Mouse (Mus musculus) erythroblast, embryonic 14.5 days (primary cell): ENCODE results near the gene Usp30.

Experiments
- GATA1 ChIP-seq: IDR thresholded peaks from 2 replicates; pipeline ENCODE4 v1.6.1; 2012; ENCODE audit warnings: low read length, inconsistent platforms, mixed read lengths
- TAL1 ChIP-seq: IDR thresholded peaks from 3 replicates; pipeline ENCODE4 v1.6.1; 2012; ENCODE audit warnings: low read length, inconsistent platforms, mixed read lengths

DNA sequence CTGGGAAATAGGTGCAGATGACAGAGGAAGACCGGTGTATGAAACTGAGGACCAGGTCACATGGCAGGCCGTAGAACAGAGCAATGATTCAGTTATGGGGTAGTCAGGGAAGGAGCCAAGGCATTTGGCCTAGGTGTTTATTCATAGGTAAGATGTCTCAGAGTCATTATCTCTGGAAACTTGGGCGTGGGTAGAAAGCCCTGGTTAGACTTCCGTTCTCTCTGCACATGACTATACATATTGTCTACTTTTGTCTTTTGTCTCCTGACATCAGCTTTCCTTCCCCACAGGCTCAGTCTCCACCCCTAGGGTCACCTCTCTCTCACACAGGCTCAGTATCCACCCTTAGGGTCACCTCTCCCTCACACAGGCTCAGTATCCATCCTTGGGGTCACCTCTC, 21.5 kb upstream of the Usp30 start:
- TF ChIP-seq GATA1, result no peak
- no peak for TF ChIP-seq TAL1
